Mouse (Mus musculus): ENCODE results near the gene Fbxo41.

Gene Fbxo41

GRCm38 (mm10) chr6:85496976-85497375 is 5.8 kb downstream of the Fbxo41 start:
- no peak for DNase-seq (ENCODE audit: low read depth in 1 of 2, low spot score in 2 of 2)

- no peak for DNase-seq (ENCODE audit: low read depth in 1 of 2, low spot score in 2 of 2)
Measured at GRCm38 (mm10) chr6:85491606-85492005, 11.2 kb downstream of the Fbxo41 start.

GRCm38 (mm10) chr6:85490252-85490651 is 12.5 kb downstream of the Fbxo41 start:
- no peak for DNase-seq (ENCODE audit: low read depth in 1 of 2, low spot score in 2 of 2)

GRCm38 (mm10) chr6:85489717-85490116 is 13.1 kb downstream of the Fbxo41 start:
- DNase-seq (ENCODE audit: low read depth in 1 of 2, low spot score in 2 of 2), result no peak

- no peak for DNase-seq (ENCODE audit: low read depth in 1 of 2, low spot score in 2 of 2)
Measured at GRCm38 (mm10) chr6:85488510-85488909, 14.3 kb downstream of the Fbxo41 start.

GRCm38 (mm10) chr6:85485738-85486137 is 17.1 kb downstream of the Fbxo41 start:
- DNase-seq (ENCODE audit: low read depth in 1 of 2, low spot score in 2 of 2), result no peak

- no peak for DNase-seq (ENCODE audit: low read depth in 1 of 2, low spot score in 2 of 2)
Measured at GRCm38 (mm10) chr6:85483843-85484721, 18.7 kb downstream of the Fbxo41 start.

GRCm38 (mm10) chr6:85480685-85481084 is 22.1 kb downstream of the Fbxo41 start:
- DNase-seq (ENCODE audit: low read depth in 1 of 2, low spot score in 2 of 2), result no peak

- no peak for DNase-seq (ENCODE audit: low read depth in 1 of 2, low spot score in 2 of 2)
Measured at GRCm38 (mm10) chr6:85479979-85480378, 22.8 kb downstream of the Fbxo41 start.

- no peak for DNase-seq (ENCODE audit: low read depth in 1 of 2, low spot score in 2 of 2)
Measured at GRCm38 (mm10) chr6:85478416-85478815, 24.4 kb downstream of the Fbxo41 start.

GRCm38 (mm10) chr6:85477366-85477917 is 25.4 kb downstream of the Fbxo41 start:
- DNase-seq (ENCODE audit: low read depth in 1 of 2, low spot score in 2 of 2), result no peak

GRCm38 (mm10) chr6:85475581-85475980 is 27.2 kb downstream of the Fbxo41 start:
- no peak for DNase-seq (ENCODE audit: low read depth in 1 of 2, low spot score in 2 of 2)

GRCm38 (mm10) chr6:85472542-85472941 is 30.3 kb downstream of the Fbxo41 start:
- DNase-seq (ENCODE audit: low read depth in 1 of 2, low spot score in 2 of 2), result no peak

GRCm38 (mm10) chr6:85471962-85472361 is 30.8 kb downstream of the Fbxo41 start:
- no peak for DNase-seq (ENCODE audit: low read depth in 1 of 2, low spot score in 2 of 2)

- DNase-seq (ENCODE audit: low read depth in 1 of 2, low spot score in 2 of 2), result no peak
Measured at GRCm38 (mm10) chr6:85469660-85470430, 32.9 kb downstream of the Fbxo41 start.

- no peak for DNase-seq (ENCODE audit: low read depth in 1 of 2, low spot score in 2 of 2)
Measured at GRCm38 (mm10) chr6:85465381-85465780, 37.4 kb downstream of the Fbxo41 start.

- no peak for DNase-seq (ENCODE audit: low read depth in 1 of 2, low spot score in 2 of 2)
Measured at GRCm38 (mm10) chr6:85459621-85460020, 43.2 kb downstream of the Fbxo41 start.

GRCm38 (mm10) chr6:85452816-85453215 is 50.0 kb downstream of the Fbxo41 start:
- no peak for DNase-seq (ENCODE audit: low read depth in 1 of 2, low spot score in 2 of 2)

- no peak for DNase-seq (ENCODE audit: low read depth in 1 of 2, low spot score in 2 of 2)
Measured at GRCm38 (mm10) chr6:85452411-85452665, 50.5 kb downstream of the Fbxo41 start.

GRCm38 (mm10) chr6:85451664-85452410 is 51.0 kb downstream of the Fbxo41 start, which contains the start of gene Pradc1:
TSS of gene Pradc1 (minus strand) at chr6:85451970.
- peak; percentile 88 to 89 for DNase-seq (ENCODE audit: low read depth in 1 of 2, low spot score in 2 of 2)
